Mouse (Mus musculus) heart, adult 10 weeks (tissue): ENCODE data around the gene Ireb2. TPM values are rescaled to one million over a fixed set of nuclear protein-coding genes. Genes with fewer than 3 reads are reported as not detected.

Source experiments
- polyA plus RNA-seq: library from polyadenylated mRNA; stranded (reverse); fragments of 350-450 nt; fragmentation: Illumina TruSeq; extraction: RNeasy Lipid Tissue Mini Kit (QIAGEN cat#74804); gene quantifications from one replicate; pipeline ENCODE4 v1.2.3, GENCODE M21; 2014; ENCODE audit warnings: low read depth, low replicate concordance

Ireb2 gene
- 22.0 TPM for polyA plus RNA-seq

DNA sequence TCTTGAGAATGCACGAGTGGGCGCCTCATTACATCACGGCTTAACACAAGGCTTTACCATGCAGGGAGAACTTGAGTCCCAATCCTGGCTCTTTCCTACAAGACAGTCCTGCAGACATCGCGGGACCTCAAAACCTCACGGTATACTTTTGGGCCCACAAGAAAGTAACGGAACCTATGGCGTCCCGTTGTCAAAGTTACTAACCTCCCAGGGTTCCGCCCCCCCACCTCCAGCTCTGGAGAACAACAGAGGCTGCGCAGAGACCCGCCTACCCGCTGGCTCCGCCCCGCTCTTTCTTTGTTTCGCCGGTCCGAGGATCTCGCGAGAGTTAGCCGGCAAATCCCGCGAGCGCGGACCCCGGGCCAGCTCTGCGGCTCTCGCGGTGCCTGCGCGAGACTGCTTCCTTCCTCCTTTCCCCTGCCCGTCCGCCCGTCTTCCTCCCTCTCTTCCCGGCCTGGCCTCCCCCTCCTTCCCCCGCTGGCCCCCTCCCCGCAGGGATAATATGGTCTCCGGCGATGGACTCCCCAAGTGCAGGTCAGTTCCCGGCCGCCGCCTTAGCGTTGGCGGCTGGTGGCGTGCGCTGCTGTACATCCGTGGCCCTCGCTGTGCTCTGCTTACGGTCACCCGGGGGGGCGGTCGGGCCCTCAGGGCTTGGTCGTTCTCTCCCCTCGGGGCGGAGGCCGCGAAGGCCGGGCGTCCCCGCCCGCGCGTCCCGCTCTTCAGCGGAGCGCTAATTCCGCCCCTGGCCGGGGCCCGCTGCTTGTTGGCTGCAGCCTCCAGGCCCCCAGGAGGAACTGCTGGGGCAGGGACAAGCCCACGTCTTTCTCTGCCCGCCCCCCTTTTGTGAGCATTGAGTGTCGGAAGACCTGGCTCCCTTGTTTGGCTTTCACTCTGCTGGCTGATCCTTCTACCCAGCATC, at the start of gene Ireb2:
Gene Ireb2, plus strand, starts transcription at position 427 of the 919 bp plus-strand sequence.

GRCm38 (mm10) chr9:54917010-54917677, 53.6 kb downstream of the Ireb2 start, which contains the start of gene Hykk:
Gene Hykk (plus strand): TSS chr9:54917283.

DNA sequence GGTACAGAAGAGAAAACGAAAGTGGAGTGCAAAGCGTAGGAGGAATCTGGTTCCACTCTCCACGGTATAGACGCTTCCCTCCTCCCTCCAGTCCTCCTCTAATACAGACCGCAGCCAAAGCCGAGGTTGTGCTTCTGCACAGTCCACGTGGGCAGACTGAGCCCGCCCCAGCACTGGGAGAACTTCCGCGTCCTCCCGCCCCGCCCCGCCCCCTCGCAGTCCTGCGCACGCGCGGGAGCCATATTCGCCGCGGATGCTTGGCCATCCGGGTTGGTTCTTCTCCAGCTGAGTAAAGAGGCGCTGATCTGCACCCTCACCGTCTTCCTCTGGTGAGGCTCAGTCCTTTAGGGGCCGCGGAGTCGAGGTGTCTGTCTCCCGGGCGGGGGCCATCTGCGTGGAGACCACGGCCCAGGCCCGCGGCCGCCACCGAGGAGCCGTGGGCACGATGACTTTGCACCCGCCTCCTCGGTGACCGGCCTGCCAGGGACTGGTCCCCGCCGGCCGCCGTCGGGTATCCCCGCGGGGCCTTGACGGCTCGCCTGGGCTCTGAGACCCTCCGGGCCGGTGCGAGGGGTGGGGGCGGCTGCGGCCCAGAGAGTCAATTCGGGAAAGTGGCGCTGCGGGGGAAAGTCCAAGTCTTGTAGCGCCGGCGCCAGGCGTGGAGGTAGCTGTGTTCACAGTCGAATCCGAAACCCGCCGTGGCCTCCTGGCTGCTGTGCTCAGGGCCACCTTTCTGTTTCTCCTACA, 87.2 kb downstream of the Ireb2 start, which contains the start of the genes Psma4 and AY074887:
Gene Psma4, plus strand, starts transcription at position 216 of the 747 bp plus-strand sequence.
Gene AY074887, minus strand, starts transcription at position 424 of the 747 bp plus-strand sequence.

Other genes starting within 250 kb of the Ireb2 start
- 0.29 TPM for gene Acsbg1, start 201.9 kb upstream of the Ireb2 start, polyA plus RNA-seq
- gene Dnaja4, start 164.9 kb upstream of the Ireb2 start, polyA plus RNA-seq, result 90.6 TPM
- 42.7 TPM for gene Wdr61, start 129.3 kb upstream of the Ireb2 start, polyA plus RNA-seq
- 0.65 TPM for gene Crabp1, start 99.0 kb upstream of the Ireb2 start, polyA plus RNA-seq
- 1.2 TPM for gene Hykk, start 53.5 kb downstream of the Ireb2 start, polyA plus RNA-seq
- gene Psma4, start 87.0 kb downstream of the Ireb2 start, polyA plus RNA-seq, result 196 TPM
- gene AY074887, start 87.2 kb downstream of the Ireb2 start, polyA plus RNA-seq, result not detected
- not detected for gene Chrna5, start 117.1 kb downstream of the Ireb2 start, polyA plus RNA-seq
- gene Chrna3, start 162.8 kb downstream of the Ireb2 start, polyA plus RNA-seq, result 0.13 TPM
- gene Chrnb4, start 185.0 kb downstream of the Ireb2 start, polyA plus RNA-seq, result 0.16 TPM